Mouse (Mus musculus) megakaryocyte, adult 5-6 weeks (primary cell): ENCODE measurements around the gene Hao2. TPM values are rescaled to one million over a fixed set of nuclear protein-coding genes. Genes with fewer than 3 reads are reported as not detected.

ENCODE experiments used
- ATAC-seq: 2 replicates; pipeline ENCODE4 v1.8.0; 2016; ENCODE audit warnings: mild to moderate bottlenecking, inconsistent platforms; ENCODE audit not compliant: poor library complexity, severe bottlenecking
- total RNA-seq, 2 experiments: library from RNA; stranded (forward) in 1 of 2; stranded (reverse) in 1 of 2; fragments of 153-499, 151-499 nt in 1 of 2; fragments of 221-1000, 200-1000 nt in 1 of 2; gene quantifications; 2 replicates each; pipeline versions ENCODE4 v1.2.3 to v1.2.4; 2015 to 2017

The Hao2 gene
- total RNA-seq (2015) (not detected in 2 replicates), total RNA-seq (2017) (not detected in 2 replicates)

DNA sequence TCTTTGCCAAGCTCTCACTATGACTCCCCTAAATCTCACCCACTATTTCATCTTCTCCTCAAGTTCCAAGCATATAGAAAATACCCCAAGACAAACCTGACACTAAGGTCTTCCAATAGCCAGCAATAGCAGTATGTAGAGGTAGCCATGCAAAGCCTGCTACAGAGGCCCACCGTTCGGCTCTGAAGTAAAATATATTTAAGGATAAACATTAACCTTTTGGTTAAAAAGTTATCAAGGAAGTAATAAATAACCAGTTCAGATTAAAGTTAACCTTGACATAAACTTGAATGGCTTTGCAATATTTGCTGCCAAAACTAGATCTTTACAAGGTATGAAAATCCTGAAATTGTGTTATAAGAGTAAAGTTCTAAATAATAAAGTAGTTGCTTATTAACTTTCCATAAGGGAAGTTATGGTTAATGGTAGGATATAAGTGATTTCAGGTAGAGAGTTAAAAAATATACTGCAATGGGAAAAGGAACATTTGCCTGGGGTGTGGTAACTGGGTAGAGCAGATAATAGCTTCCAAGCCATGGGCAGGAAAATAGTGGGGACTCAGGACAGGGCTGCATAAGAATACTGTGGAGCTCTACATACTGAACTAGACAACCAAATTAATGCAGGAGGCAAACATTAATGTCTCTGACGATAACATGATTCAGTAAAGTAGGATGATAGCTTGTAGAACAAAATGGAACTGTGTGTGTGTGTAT is at the start of gene Hao2:
Hao2 (minus strand) TSS at position 183 of the 716 bp plus-strand sequence.
- no peak for ATAC-seq

DNA sequence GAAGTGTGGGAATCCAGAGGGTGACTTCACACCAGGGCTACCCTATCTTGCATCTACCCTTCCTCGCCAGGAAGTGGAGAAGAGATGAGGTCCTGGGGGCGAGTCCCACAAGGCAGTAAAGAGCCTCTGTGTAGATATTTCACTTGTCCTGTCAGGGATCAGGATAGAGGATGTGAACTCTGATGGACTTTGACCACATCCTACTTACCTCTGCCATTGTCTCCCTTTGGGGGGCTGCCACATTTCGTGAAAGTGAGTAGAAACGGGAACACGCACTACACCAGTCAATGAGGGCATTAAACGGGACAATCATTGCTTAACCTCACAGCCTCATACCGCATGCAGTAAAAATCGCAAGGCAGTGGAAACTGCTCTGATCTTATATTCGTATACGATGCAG is 48.6 kb upstream of the Hao2 start:
- ATAC-seq: no peak

DNA sequence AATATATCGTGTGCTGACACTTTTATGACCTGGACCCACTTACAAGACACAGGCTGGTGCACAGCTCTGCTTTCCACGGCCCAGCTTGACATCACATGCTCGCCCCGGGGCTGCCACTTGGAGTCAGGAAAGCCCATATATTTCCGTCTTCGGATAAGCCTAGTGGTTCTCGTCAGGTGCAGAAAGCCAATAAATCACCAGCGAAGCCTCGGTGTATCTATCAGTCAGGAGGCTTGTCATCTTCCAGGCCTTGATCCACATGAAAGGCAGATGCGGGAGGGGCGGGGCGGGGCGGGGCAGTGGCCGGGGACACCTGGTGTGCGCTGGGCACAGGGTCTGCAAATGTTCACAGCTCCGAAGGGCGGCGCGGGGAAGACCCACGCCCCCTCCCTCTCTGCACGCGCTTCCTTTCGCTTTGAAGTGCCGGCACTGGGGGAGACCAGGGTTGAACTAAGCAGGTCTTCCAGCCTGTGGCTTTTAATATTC is 48.1 kb upstream of the Hao2 start:
- ATAC-seq: no peak

DNA sequence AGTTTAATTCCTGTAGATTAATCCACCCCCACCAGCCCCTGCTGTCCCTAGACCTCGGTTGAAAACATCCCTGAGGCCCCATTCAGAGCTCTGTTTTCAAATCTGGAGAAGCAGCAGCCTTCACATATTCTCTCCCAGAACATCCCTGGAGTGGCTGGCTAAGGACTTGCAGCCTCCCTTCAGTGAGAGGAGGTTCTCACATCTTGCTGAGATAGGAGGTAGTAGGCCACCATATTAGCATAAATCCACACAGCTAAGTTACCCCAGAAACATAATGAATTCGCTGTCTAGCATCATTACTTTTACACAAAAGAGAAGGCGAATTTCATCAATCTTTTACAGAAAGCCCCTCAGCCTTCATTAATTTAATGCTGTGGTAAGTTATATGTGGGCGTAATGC is 47.2 kb upstream of the Hao2 start:
- ATAC-seq: no peak

DNA sequence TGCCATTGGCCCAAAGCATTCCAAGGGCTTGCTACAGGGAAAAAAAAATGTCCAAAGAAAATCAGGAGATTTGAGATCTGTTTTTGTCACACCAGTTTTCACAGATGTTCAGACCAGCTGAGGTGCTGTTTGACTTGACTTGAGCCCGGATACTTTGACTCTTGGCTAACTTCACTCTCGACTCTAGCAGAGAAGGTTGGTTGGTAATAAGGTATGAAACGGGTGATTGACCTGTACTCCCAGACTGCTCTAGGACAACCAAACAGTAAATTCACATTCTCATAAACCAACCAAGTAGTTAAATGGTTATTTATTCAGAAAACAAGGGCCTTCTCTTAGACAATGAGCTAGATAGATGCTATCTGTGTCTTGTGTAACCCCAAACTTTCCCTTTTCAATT is 43.4 kb upstream of the Hao2 start:
- no peak for ATAC-seq

DNA sequence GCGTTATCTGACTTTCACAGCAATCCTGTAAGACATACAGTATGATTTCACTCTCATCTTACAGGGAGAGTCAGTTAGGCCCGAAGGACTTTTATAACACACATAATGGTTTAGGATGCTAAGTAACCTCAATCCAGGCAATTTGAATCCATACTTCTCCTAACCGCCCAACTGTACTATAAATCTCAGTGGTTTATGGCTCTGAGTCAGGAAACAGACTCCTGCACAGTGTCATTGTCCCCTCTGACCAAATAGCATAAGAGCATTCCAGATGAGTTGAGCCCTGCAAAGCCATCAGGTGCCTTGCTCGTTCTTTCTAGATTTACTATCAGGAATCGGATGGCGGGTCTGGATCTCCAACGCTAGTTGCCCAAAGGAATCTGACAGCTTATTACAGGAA is 41.6 kb upstream of the Hao2 start:
- ATAC-seq: no peak

DNA sequence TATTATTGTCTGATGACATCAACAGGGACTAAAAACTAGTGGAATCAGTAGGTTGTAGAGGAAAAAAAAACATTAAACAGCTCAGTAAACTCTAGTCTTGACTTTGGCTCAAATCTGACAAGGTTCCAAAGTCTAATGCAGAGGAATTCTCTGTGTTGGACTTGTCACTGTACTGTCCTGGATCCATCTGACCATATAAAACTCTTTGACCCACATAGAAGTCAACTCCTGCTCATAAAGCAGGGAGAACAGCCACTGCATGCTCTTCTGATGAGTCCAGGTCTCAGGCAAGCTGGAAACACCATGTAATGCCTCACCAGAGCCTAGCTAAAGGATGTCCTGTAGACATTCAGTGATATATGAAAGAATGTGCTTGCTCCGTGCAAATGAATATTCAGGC is 41.0 kb upstream of the Hao2 start:
- no peak for ATAC-seq

DNA sequence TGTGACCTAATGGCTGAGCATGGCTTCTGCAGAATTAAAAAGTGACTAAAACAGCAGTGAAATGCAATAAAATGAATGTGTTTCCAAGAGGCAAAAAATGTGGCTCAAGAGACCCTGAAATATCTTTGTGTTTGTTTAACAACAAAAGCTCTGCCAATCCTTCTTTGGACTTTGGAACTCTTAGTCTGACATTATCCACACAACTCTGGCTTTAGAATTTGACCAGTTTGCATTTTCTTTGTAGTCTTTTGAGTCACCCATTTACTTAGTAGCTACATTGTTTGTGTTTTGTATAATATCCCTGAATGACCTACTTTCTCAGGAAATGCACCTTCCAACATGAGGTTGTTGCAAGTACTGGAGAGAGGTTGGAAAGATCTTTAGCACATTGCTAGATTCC is 39.4 kb upstream of the Hao2 start:
- ATAC-seq: no peak

DNA sequence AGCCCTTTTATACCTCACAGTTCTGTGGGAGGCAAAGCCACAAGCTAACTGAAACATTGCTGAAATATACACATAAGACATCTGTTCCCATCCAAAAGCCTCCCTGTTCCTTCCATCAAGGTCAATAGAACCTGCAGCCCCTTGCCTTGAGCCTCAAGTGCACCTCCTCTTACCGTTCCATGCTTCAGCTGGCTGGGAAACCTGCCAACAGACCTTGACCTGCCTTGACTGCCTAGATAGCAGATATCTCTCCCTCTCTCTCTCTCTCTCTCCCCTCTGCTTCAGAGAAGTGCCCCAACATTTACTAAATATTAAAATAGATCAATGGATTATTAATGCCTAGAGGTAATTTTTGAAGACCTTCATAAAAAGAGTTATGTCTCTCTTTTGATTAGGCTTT is 38.8 kb upstream of the Hao2 start:
- ATAC-seq: no peak

DNA sequence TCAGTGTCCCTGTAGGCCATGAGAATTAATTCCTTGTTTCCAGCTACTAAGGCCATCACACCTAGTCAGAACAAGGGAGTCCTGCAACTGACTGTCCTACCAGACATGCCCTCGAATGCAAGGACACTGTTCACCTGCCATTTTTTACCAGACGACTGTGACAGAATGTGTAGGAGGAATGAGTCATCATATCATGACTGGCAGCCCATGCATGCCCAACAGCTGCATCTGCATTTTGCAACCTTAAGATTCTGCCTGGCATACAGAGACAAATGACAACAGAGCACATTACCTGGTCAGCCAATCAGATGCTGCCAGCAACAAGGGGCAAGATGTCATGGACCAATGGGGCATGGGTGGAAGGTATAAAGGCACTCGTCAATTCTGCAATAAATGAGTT is 27.4 kb upstream of the Hao2 start:
- ATAC-seq: no peak

DNA sequence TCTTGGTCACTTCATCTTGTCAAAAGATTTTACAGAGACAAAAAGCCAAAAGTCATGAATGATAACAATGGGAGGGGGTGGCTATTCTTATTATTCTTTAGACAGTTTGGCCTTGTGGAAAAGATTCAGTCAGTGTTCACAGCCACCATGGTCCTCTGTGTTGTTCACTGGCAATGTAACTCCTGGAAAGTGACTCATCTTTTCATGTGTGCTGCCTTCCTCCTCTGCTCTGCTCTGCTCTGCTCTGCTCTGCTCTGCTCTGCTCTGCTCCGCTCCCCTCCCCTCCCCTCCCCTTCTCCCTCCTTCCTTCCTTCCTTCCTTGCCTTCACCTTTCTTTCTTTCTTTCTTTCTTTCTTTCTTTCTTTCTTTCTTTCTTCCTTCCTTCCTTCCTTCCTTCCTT is 24.2 kb upstream of the Hao2 start:
- no peak for ATAC-seq

DNA sequence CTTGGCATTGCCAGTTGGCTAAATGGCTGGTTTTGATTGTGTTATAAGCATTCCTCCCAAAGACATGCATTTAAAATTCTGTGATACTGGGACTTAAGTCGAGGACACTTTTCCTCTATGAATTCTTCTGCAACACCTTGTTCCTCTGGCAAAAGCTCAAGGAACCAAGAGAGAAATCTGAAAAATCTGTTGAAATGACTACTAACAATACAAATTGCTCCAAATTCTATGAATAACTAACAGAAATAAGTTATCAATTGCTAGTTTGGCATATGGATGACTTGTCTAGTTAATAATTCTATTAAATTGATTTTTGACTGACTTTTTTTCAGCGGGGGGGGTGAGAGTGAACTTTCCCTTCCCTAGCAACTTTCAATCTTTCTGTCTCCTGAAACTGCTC is 23.8 kb upstream of the Hao2 start:
- no peak for ATAC-seq

DNA sequence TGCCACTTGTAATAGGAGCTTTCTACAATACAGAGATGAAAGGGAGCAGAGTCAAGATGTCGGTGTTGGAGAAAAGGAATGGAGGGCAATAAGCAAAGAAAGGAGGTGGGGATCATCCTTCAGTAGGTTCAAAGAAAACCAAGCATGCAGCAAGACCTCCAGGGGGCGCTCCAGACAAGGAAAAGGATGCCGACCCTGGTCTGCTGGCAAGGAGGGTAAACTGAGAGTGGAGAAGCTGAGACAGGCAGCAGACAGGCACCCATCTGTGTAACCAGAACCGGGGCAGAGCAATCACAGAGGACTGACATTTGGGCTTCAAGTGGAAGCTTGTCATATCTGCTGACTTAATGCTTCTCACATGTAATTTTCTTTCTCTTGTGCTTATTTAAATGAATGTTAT is 22.6 kb upstream of the Hao2 start:
- ATAC-seq: no peak

DNA sequence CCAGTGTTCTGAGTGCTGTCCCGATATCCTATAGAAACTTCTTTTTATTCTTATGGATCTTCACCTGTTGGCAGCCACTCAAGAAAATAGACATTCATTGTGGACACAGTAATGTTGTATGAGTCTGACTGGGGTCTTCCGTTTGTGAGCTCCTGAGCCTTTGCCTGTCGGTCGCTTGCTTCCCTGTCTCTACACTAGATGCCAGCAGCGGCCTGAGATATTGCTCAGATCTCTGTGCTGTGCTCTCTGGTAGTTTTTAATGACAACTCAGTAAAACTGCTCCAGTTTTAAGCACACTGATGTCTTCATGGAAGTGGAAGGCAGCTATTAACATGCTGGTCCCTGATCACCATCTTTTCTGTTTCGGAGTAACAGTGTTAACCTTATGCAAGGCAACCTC is 20.6 kb upstream of the Hao2 start:
- no peak for ATAC-seq

DNA sequence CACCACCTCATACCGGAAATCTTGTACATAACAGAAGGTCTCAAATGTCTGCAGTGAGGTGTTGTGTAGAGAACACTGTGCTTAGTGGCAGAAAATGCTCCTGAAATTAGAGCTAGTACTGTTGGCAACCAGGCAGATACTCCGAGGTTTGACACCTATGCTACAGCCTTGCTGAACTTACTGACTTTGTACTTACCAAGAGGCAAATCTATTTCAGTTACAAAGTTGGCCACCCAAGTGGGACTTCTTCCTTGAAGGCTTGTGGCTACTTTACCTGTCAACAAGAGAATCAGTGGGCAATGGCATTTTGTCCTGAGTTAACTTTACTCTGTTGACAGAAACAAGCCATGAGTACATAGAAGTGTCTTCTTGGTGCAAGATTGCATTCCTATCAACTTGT is 4.6 kb upstream of the Hao2 start:
- no peak for ATAC-seq

DNA sequence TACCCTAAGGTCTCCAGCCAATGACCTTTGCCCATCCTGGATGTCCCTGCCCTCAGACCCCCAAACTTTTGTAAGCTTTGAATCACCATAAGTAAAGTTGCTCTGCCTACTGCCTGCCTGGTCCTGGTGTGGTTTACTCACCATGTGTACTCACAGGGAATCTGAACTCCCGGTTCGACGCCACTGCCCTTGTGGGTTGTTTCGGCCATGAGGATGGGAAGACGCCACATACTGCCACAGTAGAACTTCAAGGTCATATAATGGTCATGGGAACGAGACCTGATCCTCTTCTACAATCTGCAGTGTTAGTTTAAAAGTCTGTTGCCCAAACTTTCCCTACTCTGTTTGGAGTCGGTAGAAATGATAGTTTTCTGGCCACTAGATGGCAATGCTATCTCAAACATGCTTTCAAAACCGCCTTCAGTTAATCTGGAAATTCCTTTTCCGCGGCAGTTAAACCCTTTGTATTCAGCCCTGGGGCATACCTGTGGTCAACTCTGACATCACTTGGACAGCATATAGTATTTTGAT is 2.1 kb upstream of the Hao2 start:
- no peak for ATAC-seq

DNA sequence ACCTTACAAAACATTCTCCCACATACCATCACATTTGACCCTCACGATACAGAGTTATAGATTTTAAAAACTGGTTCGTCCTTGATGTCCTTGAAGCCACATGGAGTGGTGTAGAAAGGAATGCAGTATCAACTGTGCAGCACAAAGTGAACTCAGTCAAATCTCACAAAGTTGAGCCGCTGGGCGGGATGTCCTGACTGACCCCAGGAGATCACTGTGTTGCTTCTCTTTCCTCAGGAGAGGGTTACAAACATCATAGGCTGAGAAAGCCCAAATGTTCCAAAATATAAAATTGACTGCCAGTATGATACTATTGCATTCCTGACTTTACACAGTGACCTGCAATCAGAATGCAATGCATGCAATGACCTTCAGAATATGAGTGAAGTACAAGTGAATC is 2.6 kb downstream of the Hao2 start:
- no peak for ATAC-seq

DNA sequence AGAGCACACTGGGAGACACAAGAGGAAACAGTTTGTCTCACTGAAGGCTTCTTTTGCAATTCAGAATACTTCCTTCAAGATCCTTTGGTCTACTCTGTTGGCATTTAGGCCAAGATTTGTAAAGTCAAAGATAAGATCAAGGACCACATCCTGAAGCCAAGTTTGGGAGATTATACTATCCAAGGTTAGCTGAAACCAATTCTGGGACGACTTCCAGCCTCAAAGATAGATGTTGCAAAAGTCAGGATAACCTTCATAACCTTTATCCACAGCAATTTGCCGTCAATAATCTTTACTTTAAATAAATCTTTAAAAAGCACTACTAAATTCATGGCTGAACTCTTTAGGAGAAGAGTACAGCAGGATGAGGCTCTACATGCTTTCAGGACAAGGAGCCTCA is 4.8 kb downstream of the Hao2 start:
- ATAC-seq: no peak

DNA sequence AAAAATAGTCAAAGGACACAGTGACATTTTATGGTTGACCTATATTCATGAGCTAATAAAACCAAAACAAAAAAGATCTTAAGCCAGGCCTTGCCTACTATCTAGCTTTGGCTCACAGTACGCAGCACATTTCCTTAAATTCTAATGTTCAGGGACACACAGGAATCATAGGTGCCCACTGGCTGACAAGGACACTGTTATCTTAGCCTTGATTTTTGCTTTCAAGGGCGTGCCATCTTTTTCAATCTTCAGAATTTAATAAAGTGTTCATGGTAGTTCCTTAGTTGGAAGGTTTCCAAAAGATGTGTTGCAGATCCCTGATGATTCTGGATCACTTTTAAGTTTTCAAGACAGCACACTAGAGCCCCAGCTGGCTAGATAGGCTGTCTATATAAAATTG is 12.2 kb downstream of the Hao2 start:
- no peak for ATAC-seq

DNA sequence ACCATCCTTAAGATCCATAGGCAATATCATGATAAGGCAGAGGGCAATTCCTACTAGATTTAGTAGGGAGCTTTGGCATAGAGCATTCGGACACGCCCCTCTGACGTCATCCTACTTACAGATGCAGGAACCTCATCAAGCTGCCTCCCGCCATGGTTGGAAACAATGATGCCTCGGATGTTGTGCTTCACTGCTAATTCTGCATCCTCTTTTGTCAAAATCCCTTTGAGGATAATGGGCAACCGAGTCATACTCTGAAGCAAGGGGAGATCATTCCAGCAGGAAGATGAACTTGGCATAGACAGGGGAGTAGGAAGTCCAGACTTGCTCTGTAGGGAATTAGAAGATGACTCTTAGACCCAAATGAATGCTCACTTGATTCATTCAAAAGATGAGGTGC is 12.8 kb downstream of the Hao2 start:
- ATAC-seq: no peak

DNA sequence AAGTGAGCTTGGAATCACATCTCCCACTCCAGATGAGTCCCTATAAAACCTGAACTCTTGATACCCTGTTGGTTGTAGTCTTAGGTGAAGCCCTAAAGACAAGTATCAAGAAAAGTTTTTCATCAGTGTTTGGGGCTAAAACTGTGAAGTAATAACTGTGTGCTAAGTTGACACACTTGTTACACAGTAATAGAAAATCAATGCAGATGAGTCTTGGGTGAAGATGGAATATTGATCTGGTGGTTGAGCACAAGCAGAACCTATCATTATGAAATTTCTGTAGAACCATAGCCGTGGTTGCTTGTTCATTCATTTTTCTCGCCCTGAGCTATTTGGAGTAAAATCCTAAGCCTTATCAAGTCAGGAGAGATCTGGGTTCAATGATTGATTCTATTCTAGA is 24.8 kb downstream of the Hao2 start:
- ATAC-seq: no peak

DNA sequence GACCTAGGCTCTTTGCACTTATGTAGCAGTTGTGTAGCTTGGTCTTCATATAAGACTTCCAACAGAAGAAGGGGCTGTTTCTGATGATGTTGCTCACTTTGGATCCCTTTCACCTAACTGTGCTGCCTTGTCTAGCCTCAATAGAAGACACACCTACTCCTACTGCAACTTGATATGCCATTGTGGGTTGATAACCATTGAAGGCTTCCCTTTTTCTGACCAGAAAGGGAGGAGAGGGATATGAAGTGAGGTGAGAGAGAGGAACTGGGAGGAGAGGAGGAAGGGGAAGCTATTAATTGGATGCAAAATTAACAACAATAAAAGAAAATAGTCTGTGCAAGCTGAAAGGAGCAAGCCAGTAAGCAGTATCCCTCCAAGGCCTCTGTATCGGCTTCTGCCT is 30.2 kb downstream of the Hao2 start:
- no peak for ATAC-seq

DNA sequence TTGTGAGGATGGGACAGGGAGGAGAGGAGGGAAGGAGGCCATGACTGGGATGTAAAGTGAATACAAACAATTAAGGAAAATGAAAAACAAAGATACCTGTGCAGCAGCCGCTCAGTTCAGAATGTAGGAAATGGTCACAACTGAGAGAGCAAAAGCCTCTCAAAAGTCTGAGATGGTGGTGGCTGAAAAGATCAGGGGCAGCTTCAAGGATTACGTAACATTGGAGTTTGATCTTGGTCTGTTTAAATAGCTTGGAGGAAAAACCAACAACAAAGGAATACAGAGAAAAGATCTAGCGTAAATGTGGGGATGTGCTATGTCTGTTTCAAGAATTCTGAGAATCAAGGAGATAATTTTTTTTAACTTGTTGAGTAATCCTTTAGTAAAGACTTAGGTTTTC is 33.5 kb downstream of the Hao2 start, which contains the start of gene Hsd3b1:
Hsd3b1 (minus strand) TSS at position 219 of the 400 bp plus-strand sequence.
- no peak for ATAC-seq
